In genomic region chr17:10128591-10128990, GRCm38 (mm10) we compare ENCODE assay signal across 22 mouse cellular contexts.
"Had no signal": no experiment of that assay in that cellular context is flagged by ENCODE, and none has a peak within 500 bp of the region (broad histone marks: within the 10 kb centered on the region; RNA-seq: fewer than 3 reads in every experiment).

No protein-coding gene starts in this region.

- H3K4me1 ChIP-seq: kidney, embryonic 15.5 days; limb, embryonic 15.5 days; midbrain, embryonic 15.5 days; neural tube, embryonic 13.5 days; stomach, embryonic 15.5 days had no signal

- H3K4me3 ChIP-seq: kidney, embryonic 15.5 days; limb, embryonic 12.5 days; limb, embryonic 15.5 days; midbrain, embryonic 15.5 days; myocyte; neural tube, embryonic 13.5 days; stomach, embryonic 15.5 days had no signal

- H3K4me2 ChIP-seq: kidney, embryonic 15.5 days; limb, embryonic 12.5 days; limb, embryonic 15.5 days; liver, embryonic 11.5 days; lung, embryonic 14.5 days; midbrain, embryonic 15.5 days; neural tube, embryonic 13.5 days; stomach, embryonic 15.5 days had no signal

- DNase-seq: kidney, adult 11 months; kidney, adult 8-10 months; kidney, postnatal 14 days; kidney, postnatal 4 days; left cerebral cortex, postnatal 4 days; liver, postnatal 0 days; lung, embryonic 14.5 days; right cerebral cortex, adult 18-20 months; right cerebral cortex, postnatal 14 days; right cerebral cortex, postnatal 4 days; thymus, postnatal 25 days had no signal

- H3K36me3 ChIP-seq: kidney, embryonic 15.5 days; limb, embryonic 12.5 days; limb, embryonic 15.5 days; midbrain, embryonic 15.5 days; neural tube, embryonic 13.5 days; stomach, embryonic 15.5 days had no signal

- H3K27ac ChIP-seq: kidney, embryonic 15.5 days; limb, embryonic 12.5 days; limb, embryonic 15.5 days; liver, embryonic 14.5 days; macrophage; midbrain, embryonic 15.5 days; neural tube, embryonic 13.5 days; stomach, embryonic 15.5 days had no signal

- H3K9ac ChIP-seq: kidney, embryonic 15.5 days; limb, embryonic 12.5 days; limb, embryonic 15.5 days; liver, embryonic 14.5 days; liver, postnatal 0 days; lung, embryonic 14.5 days; midbrain, embryonic 15.5 days; neural tube, embryonic 13.5 days; stomach, embryonic 15.5 days had no signal

- ATAC-seq: liver, postnatal 0 days; lung, postnatal 0 days; midbrain, embryonic 15.5 days had no signal

- H3K27me3 ChIP-seq: kidney, embryonic 15.5 days; limb, embryonic 12.5 days; limb, embryonic 15.5 days; midbrain, embryonic 15.5 days; stomach, embryonic 15.5 days had no signal

- H3K9me3 ChIP-seq: kidney, embryonic 15.5 days; limb, embryonic 12.5 days; limb, embryonic 15.5 days; midbrain, embryonic 15.5 days; neural tube, embryonic 13.5 days; stomach, embryonic 15.5 days had no signal
